Mouse (Mus musculus) stomach, embryonic 15.5 days (tissue): Measurements from ENCODE around the gene Rbbp9. TPM values are rescaled to one million over a fixed set of nuclear protein-coding genes. Genes with fewer than 3 reads are reported as not detected.
A peak's percentile ranks its signal among the peaks of the same experiment; 100 is the strongest.

ENCODE experiments used
- ATAC-seq: fragments of 200-750 bp; cut with Nextera tagmentation; 2 replicates; pipeline ENCODE4 v1.8.0; 2017; ENCODE audit warnings: low read depth, moderate number of reproducible peaks, moderate TSS enrichment; ENCODE audit not compliant: insufficient read depth, low FRiP score
- H3K27ac ChIP-seq: fragments of 300-500 bp; sonication (generic); 2 replicates; pipeline ENCODE4 v1.5.1; 2015; ENCODE audit warnings: mild to moderate bottlenecking, inconsistent platforms
- H3K27me3 ChIP-seq: fragments of 300-500 bp; sonication (generic); replicated peaks from 2 replicates; pipeline ENCODE4 v1.6.1; 2015; ENCODE audit warnings: inconsistent platforms
- H3K36me3 ChIP-seq: fragments of 300-500 bp; sonication (generic); 2 replicates; pipeline ENCODE4 v1.6.1; 2015; ENCODE audit warnings: inconsistent platforms
- H3K4me1 ChIP-seq: fragments of 300-500 bp; sonication (generic); 2 replicates; pipeline ENCODE4 v1.6.1; 2015; ENCODE audit warnings: inconsistent platforms
- H3K4me2 ChIP-seq: fragments of 300-500 bp; sonication (generic); 2 replicates; pipeline ENCODE4 v1.6.1; 2015; ENCODE audit warnings: mild to moderate bottlenecking, inconsistent platforms
- H3K4me3 ChIP-seq: fragments of 300-500 bp; sonication (generic); replicated peaks from 2 replicates; pipeline ENCODE4 v1.5.1; 2015; ENCODE audit warnings: inconsistent platforms
- H3K9ac ChIP-seq: fragments of 300-500 bp; sonication (generic); 2 replicates; pipeline ENCODE4 v1.6.1; 2015; ENCODE audit warnings: inconsistent platforms
- H3K9me3 ChIP-seq: fragments of 300-500 bp; sonication (generic); 2 replicates; pipeline ENCODE4 v1.6.1; 2016; ENCODE audit warnings: inconsistent platforms
- WGBS: fragments of 180-500 bp; shearing (Covaris S2); methylation state at CpG from one replicate; pipeline ENCODE4 v1.1.7; 2015; 5-methylcytosine and 5-hydroxymethylcytosine counted together
- polyA plus RNA-seq: library from polyadenylated mRNA; unstranded; fragments of >200 nt; fragmentation: Nextera tagmentation; extraction: Ambion mirVana; gene quantifications from 2 replicates; pipeline ENCODE4 v1.2.1, GENCODE M21; 2015

Gene Rbbp9
- polyA plus RNA-seq, 1 experiment from 2014 or later: 61.4 TPM

DNA sequence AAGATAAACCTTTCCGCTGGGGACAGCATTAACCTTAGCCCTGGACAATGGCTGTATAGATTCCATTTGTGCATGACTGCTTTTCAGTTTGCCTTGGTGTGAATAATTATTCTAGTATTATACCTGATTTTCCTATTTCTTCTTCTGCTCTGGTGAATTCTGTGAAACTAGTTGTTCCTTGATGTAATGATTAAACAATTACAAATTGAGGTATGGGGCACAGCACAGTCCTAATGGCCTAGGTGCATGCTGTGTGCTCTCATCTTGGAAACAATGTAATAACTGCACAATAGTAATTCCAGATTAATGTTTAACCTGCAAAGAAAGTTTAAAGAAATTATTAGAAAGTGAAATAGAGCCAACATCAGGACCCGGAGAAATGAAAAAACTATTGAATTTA lies 5.6 kb downstream of the Rbbp9 start:
- no peak overlapping the region for H3K4me3 ChIP-seq
- peaks cover 9% of the 10 kb centered on the region for H3K36me3 ChIP-seq
- peaks cover 3% of the 10 kb centered on the region; the same call in 1 of the 2 replicates for H3K4me1 ChIP-seq
- 83% methylated on average over 2 of the region's 2 CpGs for WGBS
- 0 out of 2 replicates have a peak overlapping the region, but pooled peaks have one; percentile 36 for H3K27ac ChIP-seq
- H3K9me3 ChIP-seq: no peaks in the 10 kb centered on the region
- H3K4me2 ChIP-seq: no peak overlapping the region
- no peak overlapping the region for H3K9ac ChIP-seq
- no peaks in the 10 kb centered on the region for H3K27me3 ChIP-seq
- ATAC-seq: no peak

DNA sequence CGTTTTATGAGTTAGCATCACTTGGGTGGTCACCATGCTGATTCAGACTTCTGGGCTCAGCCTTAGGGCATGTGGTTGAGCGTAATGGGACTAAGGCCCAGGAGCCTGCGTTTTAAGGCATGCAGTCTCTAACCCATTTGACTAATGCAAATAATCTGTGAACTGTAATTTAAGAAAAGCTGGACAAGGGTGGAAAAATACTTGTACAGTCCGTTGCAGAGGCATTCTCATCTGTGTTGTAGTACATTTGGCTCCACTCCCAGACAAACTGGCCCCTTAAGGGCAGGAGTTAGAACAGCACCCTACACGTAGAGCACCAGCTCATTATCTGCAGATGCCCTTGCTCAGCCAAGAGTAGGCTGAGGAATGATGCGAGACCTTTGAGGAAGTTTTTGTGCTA lies 6.0 kb downstream of the Rbbp9 start:
- Histone ChIP-seq H3K36me3 (peaks cover 13% of the 10 kb centered on the region), H3K4me2 (no peak overlapping the region), H3K4me3 (no peak overlapping the region), H3K9ac (no peak overlapping the region), H3K4me1 (no peaks in the 10 kb centered on the region; the same call in 1 of the 2 replicates), H3K27ac (peak overlapping the region; percentile 36; the same call in 1 of the 2 replicates), H3K9me3 (no peaks in the 10 kb centered on the region), H3K27me3 (no peaks in the 10 kb centered on the region)
- WGBS: 62% methylated on average over 6 of the region's 6 CpGs
- ATAC-seq: peak; percentile 82

DNA sequence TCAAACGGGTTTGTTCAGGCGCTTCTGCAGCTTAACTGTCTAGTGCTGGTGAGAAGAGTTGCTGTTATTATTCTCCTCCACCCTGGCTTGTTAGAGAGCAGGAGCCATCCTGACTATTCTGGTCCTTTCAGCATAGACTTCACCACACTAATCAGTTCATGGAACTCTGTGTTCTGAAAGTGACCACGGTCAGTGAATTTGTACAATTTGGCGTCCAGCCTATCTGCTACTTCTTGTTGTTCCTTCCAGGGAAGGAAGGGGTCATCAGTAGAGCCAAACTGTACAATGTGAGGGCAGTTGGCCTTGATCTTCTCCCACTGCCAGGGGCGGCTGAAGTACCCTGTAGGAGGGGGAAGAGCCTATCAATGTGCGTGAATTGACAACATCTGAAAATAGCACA lies 7.0 kb downstream of the Rbbp9 start:
- Histone ChIP-seq H3K36me3 (peaks cover 23% of the 10 kb centered on the region), H3K4me3 (no peak overlapping the region), H3K4me1 (no peaks in the 10 kb centered on the region; the same call in 1 of the 2 replicates), H3K27me3 (no peaks in the 10 kb centered on the region), H3K4me2 (no peak overlapping the region), H3K9me3 (no peaks in the 10 kb centered on the region), H3K9ac (no peak overlapping the region), H3K27ac (no peak overlapping the region)
- 84% methylated on average over 6 of the region's 6 CpGs for WGBS
- no peak for ATAC-seq

DNA sequence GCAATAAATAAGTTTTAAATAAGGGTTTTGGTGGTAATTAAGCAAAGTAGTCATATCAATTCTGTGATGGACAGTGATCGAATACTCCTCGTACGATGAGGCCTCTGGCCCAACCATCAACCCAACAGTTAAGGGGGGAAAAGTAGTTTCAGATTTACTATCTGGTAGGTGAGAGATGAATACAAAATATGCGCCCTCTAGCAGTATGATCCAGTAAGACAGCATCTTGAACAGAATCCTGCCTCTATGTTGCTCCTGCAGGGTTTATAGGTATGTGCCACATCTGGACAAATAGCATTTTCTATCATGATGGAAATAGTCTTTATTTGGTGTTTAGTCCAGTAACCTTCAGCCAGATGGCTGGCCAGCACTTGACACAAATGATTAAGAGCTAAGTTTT lies 9.4 kb downstream of the Rbbp9 start:
- Histone ChIP-seq H3K27me3 (no peaks in the 10 kb centered on the region), H3K4me2 (no peak overlapping the region), H3K4me3 (no peak overlapping the region), H3K4me1 (no peaks in the 10 kb centered on the region), H3K9me3 (no peaks in the 10 kb centered on the region), H3K9ac (no peak overlapping the region), H3K36me3 (peaks cover 42% of the 10 kb centered on the region), H3K27ac (no peak overlapping the region)
- 88% methylated on average over 4 of the region's 4 CpGs for WGBS
- ATAC-seq: no peak

DNA sequence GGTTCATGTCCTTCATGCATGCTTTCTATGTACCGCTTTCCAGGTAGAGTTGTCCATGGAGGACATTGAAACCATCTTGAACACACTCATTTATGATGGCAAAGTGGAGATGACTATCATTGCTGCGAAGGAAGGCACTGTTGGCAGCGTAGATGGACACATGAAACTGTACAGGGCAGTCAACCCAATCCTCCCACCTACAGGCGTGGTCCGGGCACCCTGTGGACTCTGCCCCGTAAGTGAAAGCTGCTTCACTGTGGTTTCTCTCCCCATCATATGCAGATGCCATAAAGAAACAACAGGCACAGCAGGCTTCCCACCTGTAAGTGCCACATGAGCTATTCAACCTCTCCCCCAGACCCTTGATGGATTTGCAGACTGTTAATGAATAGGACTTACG lies 13.5 kb downstream of the Rbbp9 start:
- Histone ChIP-seq H3K9ac (no peak overlapping the region), H3K4me1 (no peaks in the 10 kb centered on the region), H3K27ac (no peak overlapping the region), H3K27me3 (no peaks in the 10 kb centered on the region), H3K9me3 (no peaks in the 10 kb centered on the region), H3K4me3 (no peak overlapping the region), H3K36me3 (peaks cover 68% of the 10 kb centered on the region), H3K4me2 (no peak overlapping the region)
- no peak for ATAC-seq
- WGBS: 92% methylated on average over 7 of the region's 7 CpGs

DNA sequence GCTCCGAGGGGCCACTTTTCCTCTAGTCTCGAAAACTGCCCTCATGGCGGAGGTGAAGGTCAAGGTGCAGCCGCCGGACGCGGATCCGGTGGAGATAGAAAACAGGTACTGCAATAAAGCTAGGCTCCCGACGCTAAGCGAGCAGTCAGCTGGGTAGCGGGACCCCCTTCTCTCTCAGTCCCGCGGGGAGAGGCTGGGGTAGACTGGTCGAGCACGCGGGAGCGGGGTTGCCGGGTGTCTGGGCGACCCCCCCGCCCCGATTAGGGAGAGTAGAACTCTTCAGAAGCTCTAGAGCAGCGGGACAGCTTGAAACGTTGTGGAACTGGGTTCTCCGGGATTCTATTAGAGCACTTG lies 22.9 kb downstream of the Rbbp9 start:
- WGBS: under 1% methylated on average over 24 of the region's 25 CpGs
- peak overlapping the region; percentile 94 for H3K4me3 ChIP-seq
- H3K4me1 ChIP-seq: peaks cover 10% of the 10 kb centered on the region
- peaks cover 9% of the 10 kb centered on the region; the same call in 1 of the 2 replicates for H3K27me3 ChIP-seq
- no peaks in the 10 kb centered on the region for H3K9me3 ChIP-seq
- peak overlapping the region; percentile 88 for H3K9ac ChIP-seq
- H3K4me2 ChIP-seq: peak overlapping the region; percentile 94
- ATAC-seq: peak; percentile 41
- peak overlapping the region; percentile 91 for H3K27ac ChIP-seq
- H3K36me3 ChIP-seq: peaks cover 6% of the 10 kb centered on the region; the same call in 1 of the 2 replicates

DNA sequence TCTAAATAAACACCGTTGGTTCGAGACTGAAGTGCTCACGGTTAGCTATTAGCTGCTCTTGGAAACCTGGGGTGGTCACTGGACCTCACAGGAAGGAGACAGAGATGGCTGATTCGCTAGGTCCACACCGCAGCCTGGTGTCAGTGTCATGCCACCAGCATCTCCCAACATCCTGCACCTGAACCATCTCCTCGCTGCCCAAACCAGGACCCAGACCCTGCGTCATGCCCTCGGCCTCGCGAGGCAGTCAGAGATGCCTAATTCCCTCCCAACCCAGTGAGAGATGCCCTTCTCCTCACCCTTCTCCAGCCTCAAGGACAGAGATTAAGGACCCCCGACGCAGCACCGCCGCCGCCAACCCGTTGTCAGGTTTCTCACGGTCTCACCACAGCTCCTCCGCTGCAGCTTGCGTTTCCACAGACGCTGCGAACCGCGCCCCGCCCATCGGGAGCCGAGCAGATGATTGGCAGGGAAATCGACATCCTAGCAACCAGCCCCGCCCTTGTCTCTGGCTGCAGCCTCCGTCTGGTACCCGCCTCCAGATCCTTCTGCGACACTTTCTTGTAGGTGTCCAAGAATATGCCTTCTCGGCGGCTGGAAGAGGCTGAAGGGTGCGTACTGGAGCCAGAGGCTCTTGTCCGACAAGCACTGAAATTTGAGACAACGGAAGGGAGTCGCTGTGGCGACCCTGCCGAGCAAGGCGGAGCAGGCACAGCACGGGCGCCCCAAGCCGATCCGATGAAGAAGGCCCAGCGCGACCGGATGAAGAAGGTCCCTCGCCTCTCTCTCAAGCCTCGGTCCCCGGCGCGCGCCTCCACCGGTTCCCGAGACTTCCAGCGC lies 23.5 kb downstream of the Rbbp9 start, which contains the start of the genes Dzank1 and Polr3f:
Dzank1 (minus strand) TSS at position 434 of the 840 bp plus-strand sequence.
Polr3f (plus strand) TSS at position 738 of the 840 bp plus-strand sequence.
- ATAC-seq: peak; percentile 98

DNA sequence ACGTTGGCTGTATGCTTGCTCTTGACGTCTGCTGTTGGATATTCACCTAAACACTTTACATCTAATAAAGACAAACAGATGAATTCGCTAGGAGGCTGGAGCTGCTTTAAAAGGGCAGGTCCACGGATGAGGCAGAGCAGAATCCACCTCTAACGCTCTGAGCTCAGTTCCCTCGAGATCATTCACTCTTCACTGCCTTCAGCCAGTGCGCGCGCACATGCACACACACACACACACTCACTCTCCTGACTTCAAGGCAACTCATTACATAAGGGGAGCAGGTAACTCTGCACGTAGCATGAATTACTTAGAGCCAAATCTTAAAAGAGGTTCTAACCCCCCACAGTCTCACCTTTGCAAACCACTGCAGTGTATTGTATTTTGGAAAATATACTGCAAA lies 24.8 kb downstream of the Rbbp9 start:
- ATAC-seq: no peak
- 60% methylated on average over 10 of the region's 10 CpGs for WGBS
- no peaks in the 10 kb centered on the region for H3K36me3 ChIP-seq
- no peaks in the 10 kb centered on the region for H3K9me3 ChIP-seq
- H3K4me2 ChIP-seq: no peak overlapping the region
- H3K9ac ChIP-seq: no peak overlapping the region
- H3K4me3 ChIP-seq: no peak overlapping the region
- peaks cover 10% of the 10 kb centered on the region for H3K4me1 ChIP-seq
- H3K27me3 ChIP-seq: peaks cover 9% of the 10 kb centered on the region; the same call in 1 of the 2 replicates
- H3K27ac ChIP-seq: no peak overlapping the region

More for the DNA sequence above, 23.5 kb downstream of the Rbbp9 start, which contains the start of the genes Dzank1 and Polr3f:
- peak within 1 kb of the TSS; percentile 88 for H3K9ac ChIP-seq
- peaks cover 4% of the 10 kb centered on the region; the same call in 1 of the 2 replicates for H3K36me3 ChIP-seq
- under 1% methylated on average over 56 of the region's 56 CpGs for WGBS
- H3K4me1 ChIP-seq: peaks cover 10% of the 10 kb centered on the region
- H3K27me3 ChIP-seq: peaks cover 9% of the 10 kb centered on the region; the same call in 1 of the 2 replicates
- no peaks in the 10 kb centered on the region for H3K9me3 ChIP-seq
- H3K27ac ChIP-seq: peak within 1 kb of the TSS; percentile 91
- peak within 1 kb of the TSS; percentile 94 for H3K4me2 ChIP-seq
- H3K4me3 ChIP-seq: peak within 1 kb of the TSS; percentile 94

DNA sequence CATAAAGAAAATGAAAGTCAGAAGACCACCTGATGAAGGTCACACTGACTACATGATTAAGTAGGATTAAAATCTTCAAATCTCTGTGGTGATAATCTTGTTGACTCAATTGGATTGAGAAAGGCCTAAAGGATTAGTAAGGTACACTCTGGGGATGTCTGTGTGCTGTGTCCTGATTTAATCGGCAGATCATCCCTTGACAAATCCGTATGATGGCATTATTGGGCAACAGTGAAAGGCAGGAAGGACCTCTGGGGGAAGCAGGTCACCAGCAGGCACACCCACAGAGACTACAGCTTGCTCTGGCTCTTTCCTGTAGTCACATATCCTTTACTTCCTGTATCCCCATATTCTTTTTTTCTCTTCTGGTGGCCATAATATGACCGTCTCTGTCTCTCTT lies 30.9 kb downstream of the Rbbp9 start:
- Histone ChIP-seq H3K27me3 (no peaks in the 10 kb centered on the region), H3K9ac (no peak overlapping the region), H3K9me3 (no peaks in the 10 kb centered on the region), H3K36me3 (no peaks in the 10 kb centered on the region), H3K4me2 (no peak overlapping the region), H3K4me1 (no peaks in the 10 kb centered on the region), H3K27ac (no peak overlapping the region), H3K4me3 (no peak overlapping the region)
- no peak for ATAC-seq
- WGBS: 75% methylated on average over 3 of the region's 3 CpGs

DNA sequence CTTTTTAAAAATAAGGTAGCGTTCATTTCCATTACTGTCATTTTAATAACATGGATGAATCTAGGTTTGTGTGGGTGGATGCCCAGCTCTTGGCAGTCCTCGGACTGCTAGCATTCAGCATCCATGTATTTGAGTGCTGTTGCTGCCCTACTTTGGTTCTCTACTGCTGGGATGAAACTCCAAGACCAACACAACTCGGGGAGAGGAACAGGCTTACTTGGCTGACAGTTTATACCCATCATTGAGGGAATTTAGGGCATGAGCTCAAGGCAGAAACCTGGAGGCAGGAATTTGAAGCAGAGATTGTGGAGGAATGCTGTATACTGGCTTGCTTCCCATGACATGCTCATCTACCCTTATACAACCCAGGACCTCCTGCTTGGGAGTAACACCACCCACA lies 36.0 kb downstream of the Rbbp9 start:
- H3K27ac ChIP-seq: no peak overlapping the region
- no peaks in the 10 kb centered on the region for H3K27me3 ChIP-seq
- no peaks in the 10 kb centered on the region for H3K9me3 ChIP-seq
- no peaks in the 10 kb centered on the region for H3K36me3 ChIP-seq
- no peaks in the 10 kb centered on the region for H3K4me1 ChIP-seq
- WGBS: 76% methylated on average over 3 of the region's 3 CpGs
- ATAC-seq: no peak
- no peak overlapping the region for H3K4me3 ChIP-seq
- no peak overlapping the region for H3K9ac ChIP-seq
- H3K4me2 ChIP-seq: no peak overlapping the region

DNA sequence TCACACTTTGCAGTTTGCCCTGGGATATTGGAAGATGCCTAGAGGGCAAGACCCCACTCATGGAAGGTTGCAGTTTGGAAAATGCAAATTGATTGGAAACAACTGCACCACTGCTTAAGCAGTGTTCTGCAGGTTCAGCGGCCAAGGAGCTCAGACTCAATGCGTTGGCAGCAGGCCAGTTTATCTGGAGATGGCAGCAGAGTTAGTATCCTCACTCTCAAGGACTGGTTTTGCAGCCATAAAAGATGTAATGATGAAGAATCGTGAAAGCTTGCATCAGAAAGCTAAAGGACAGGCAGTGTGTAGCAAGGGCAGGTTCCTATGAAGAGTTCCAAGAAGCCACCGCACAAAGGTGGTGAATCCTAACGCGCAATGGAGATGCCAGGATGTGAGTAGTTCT lies 48.5 kb downstream of the Rbbp9 start:
- no peaks in the 10 kb centered on the region for H3K36me3 ChIP-seq
- H3K4me3 ChIP-seq: no peak overlapping the region
- no peak overlapping the region for H3K4me2 ChIP-seq
- H3K4me1 ChIP-seq: no peaks in the 10 kb centered on the region
- ATAC-seq: no peak
- no peaks in the 10 kb centered on the region for H3K9me3 ChIP-seq
- no peak overlapping the region for H3K27ac ChIP-seq
- WGBS: 82% methylated on average over 6 of the region's 6 CpGs
- H3K27me3 ChIP-seq: no peaks in the 10 kb centered on the region
- no peak overlapping the region for H3K9ac ChIP-seq
